Mouse (Mus musculus) liver, embryonic 14.5 days (tissue): ENCODE data around the gene Cxcr5. TPM values are rescaled to one million over a fixed set of nuclear protein-coding genes. Genes with fewer than 3 reads are reported as not detected.

ENCODE experiments used
- ATAC-seq: fragments of 200-750 bp; cut with Nextera tagmentation; 2 replicates; pipeline ENCODE4 v1.8.0; 2017; ENCODE audit warnings: moderate number of reproducible peaks, mild to moderate bottlenecking, moderate library complexity; ENCODE audit not compliant: insufficient read depth
- DNase-seq, 3 experiments: peaks; one replicate each; pipeline ENCODE4 v3.0.0-alpha.2; 2012 to 2013; ENCODE audit warnings: low read depth in 3 of 3, low spot score in 3 of 3
- H3K27ac ChIP-seq: fragments of 300-500 bp; sonication (generic); 2 replicates; pipeline ENCODE4 v1.5.1; 2014; ENCODE audit warnings: moderate library complexity, mild to moderate bottlenecking, control low read depth, inconsistent platforms
- H3K27me3 ChIP-seq: fragments of 300-500 bp; sonication (generic); 2 replicates; pipeline ENCODE4 v1.6.1; 2014; ENCODE audit warnings: mild to moderate bottlenecking, low read length, moderate library complexity; ENCODE audit not compliant: control insufficient read depth, insufficient read depth
- H3K36me3 ChIP-seq: fragments of 300-500 bp; sonication (generic); replicated peaks from 2 replicates; pipeline ENCODE4 v1.6.1; 2014; ENCODE audit warnings: low read depth; ENCODE audit not compliant: control insufficient read depth, insufficient read depth
- H3K4me1 ChIP-seq, 2 experiments: fragments of 200-500 bp in 1 of 2; fragments of 300-500 bp in 1 of 2; sonication (generic) in 1 of 2; replicated peaks; 2 replicates each; pipeline ENCODE4 v1.6.1; 2012 to 2014; ENCODE audit warnings: antibody characterized with exemption in 1 of 2, inconsistent platforms in 1 of 2, low read length in 1 of 2; ENCODE audit not compliant: control insufficient read depth in 2 of 2, insufficient read depth in 2 of 2
- H3K4me2 ChIP-seq: fragments of 300-500 bp; sonication (generic); 2 replicates; pipeline ENCODE4 v1.6.1; 2014; ENCODE audit warnings: low read depth, mild to moderate bottlenecking, control low read depth, moderate library complexity
- H3K4me3 ChIP-seq, 2 experiments: fragments of 200-500 bp in 1 of 2; fragments of 300-500 bp in 1 of 2; sonication (generic) in 1 of 2; 2 replicates each; pipeline ENCODE4 v1.5.1; 2012 to 2014; ENCODE audit warnings: low read depth in 2 of 2, low read length in 2 of 2, mild to moderate bottlenecking in 2 of 2, control low read depth in 1 of 2, inconsistent platforms in 1 of 2, moderate library complexity in 1 of 2; ENCODE audit not compliant: insufficient read depth in 1 of 2
- H3K9ac ChIP-seq: fragments of 300-500 bp; sonication (generic); replicated peaks from 2 replicates; pipeline ENCODE4 v1.6.1; 2014; ENCODE audit warnings: mild to moderate bottlenecking, control low read depth, moderate library complexity
- H3K9me3 ChIP-seq: fragments of 300-500 bp; sonication (generic); 2 replicates; pipeline ENCODE4 v1.6.1; 2016; ENCODE audit warnings: low read length, mixed read lengths; ENCODE audit not compliant: control insufficient read depth
- CTCF ChIP-seq: IDR thresholded peaks from 2 replicates; pipeline ENCODE4 v1.5.1; 2016; ENCODE audit warnings: antibody characterized with exemption, low read depth, control low read depth
- EP300 ChIP-seq: IDR thresholded peaks from 2 replicates; pipeline ENCODE4 v1.6.1; 2016; ENCODE audit warnings: antibody characterized with exemption, low read depth
- WGBS: fragments of 180-500 bp; shearing (Covaris S2); extraction: QIAGEN DNeasy Blood & Tissue Kit; methylation state at CpG from one replicate; pipeline ENCODE4 v1.1.7; 2014; ENCODE audit not compliant: insufficient replicate concordance; 5-methylcytosine and 5-hydroxymethylcytosine counted together
- polyA plus RNA-seq, 2 experiments: library from polyadenylated mRNA; depleted of rRNA in 1 of 2; stranded (reverse) in 1 of 2; unstranded in 1 of 2; fragments of >200 nt; fragmentation: Nextera tagmentation in 1 of 2; extraction: Ambion mirVana in 1 of 2; gene quantifications; 2 replicates each; pipeline versions ENCODE4 v1.2.1 to v1.2.3; 2012 to 2014

The Cxcr5 gene
- 0.03 TPM in 2 replicates for polyA plus RNA-seq (2012; rRNA removed)
- not detected in 2 replicates for polyA plus RNA-seq (2014; fragmentation: Nextera tagmentation; extraction: Ambion mirVana)

DNA sequence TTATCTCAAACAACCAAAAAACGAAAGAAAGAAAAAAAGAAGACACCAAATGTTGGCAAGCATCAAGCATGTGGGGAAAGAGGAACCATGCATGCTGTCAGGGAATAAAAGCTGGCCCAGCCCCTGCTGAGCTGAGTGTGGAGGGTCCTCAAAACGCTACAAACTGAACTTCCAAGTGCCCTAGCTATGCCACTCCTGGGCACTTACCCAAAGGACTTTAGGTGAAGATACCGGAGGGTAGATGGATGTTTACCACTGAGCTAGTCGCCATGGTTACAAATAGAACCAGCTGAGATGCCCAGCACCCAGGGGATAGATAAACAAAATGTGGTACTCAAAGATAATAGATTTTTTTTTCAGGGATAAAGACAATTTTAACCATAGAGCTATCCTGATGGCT lies at the start of gene Cxcr5:
Cxcr5 (minus strand) TSS at position 281 of the 400 bp plus-strand sequence.
- Histone ChIP-seq H3K36me3 (no peaks in the 10 kb centered on the region), H3K4me2 (peak within 1 kb of the TSS; percentile 27; the same call in 1 of the 2 replicates), H3K4me3 (no peak within 1 kb of the TSS), H3K27me3 (no peaks in the 10 kb centered on the region), H3K9me3 (no peaks in the 10 kb centered on the region), H3K9ac (peak within 1 kb of the TSS; percentile 4; the same call in 1 of the 2 replicates), H3K4me1 (peaks cover 25 to 37% of the 10 kb centered on the region in 2 experiments), H3K27ac (peak within 1 kb of the TSS; percentile 3)
- WGBS: 24% methylated on average over 4 of the region's 4 CpGs
- DNase-seq (peak; percentile 50 to 80 (median 58)), ATAC-seq (peak; percentile 70)
- TF ChIP-seq EP300: peak; percentile 91
- no peak for TF ChIP-seq CTCF

DNA sequence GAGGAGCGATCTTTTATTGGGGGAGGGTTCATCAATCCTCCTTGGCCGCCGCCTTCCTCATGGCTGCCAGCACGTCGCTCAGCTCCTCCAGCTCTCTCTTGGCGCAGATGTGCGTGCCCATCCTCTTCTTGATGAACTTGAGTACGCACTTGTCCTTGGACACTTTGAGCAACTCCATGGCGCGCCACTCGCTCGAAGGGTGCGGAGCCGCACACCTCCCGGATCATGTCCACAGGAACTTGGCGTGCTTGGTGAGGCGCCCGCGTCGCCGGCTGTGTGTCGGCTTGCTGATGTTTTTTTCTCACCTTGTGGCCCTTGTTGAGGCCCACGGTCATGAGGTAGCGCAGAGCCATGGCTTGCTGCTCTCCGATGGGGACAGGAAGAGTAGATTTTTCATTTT lies 48.7 kb upstream of the Cxcr5 start:
- Histone ChIP-seq H3K9ac (no peak overlapping the region), H3K9me3 (no peaks in the 10 kb centered on the region), H3K36me3 (peaks cover 73% of the 10 kb centered on the region), H3K27ac (no peak overlapping the region), H3K4me1 (peaks cover 0 to 5% of the 10 kb centered on the region in 2 experiments; a peak in 3 of 4 replicates), H3K4me2 (no peak overlapping the region), H3K27me3 (no peaks in the 10 kb centered on the region), H3K4me3 (no peak overlapping the region)
- 93% methylated on average over 25 of the region's 25 CpGs for WGBS
- no peak for TF ChIP-seq CTCF
- TF ChIP-seq EP300: no peak
- DNase-seq: no peak
- no peak for ATAC-seq

- Histone ChIP-seq H3K36me3 (peaks cover 44% of the 10 kb centered on the region), H3K4me2 (peak overlapping the region; percentile 79), H3K9ac (no peak overlapping the region), H3K4me3 (no peak overlapping the region), H3K27ac (no peak overlapping the region), H3K4me1 (peaks cover 7 to 11% of the 10 kb centered on the region in 2 experiments), H3K27me3 (no peaks in the 10 kb centered on the region), H3K9me3 (no peaks in the 10 kb centered on the region)
- TF ChIP-seq CTCF: no peak
- TF ChIP-seq EP300: no peak
- ATAC-seq (no peak), DNase-seq (no peak)
- 63% methylated on average over 4 of the region's 4 CpGs for WGBS
Observed at GRCm38 (mm10) chr9:44607306-44607705, 45.6 kb upstream of the Cxcr5 start.

GRCm38 (mm10) chr9:44606646-44607045 lies 45.0 kb upstream of the Cxcr5 start:
- Histone ChIP-seq H3K9me3 (no peaks in the 10 kb centered on the region), H3K4me3 (peak overlapping the region in 1 of 2 experiments; percentile 88; a peak in 2 of 4 replicates), H3K4me2 (peak overlapping the region; percentile 79), H3K4me1 (peaks cover 7 to 11% of the 10 kb centered on the region in 2 experiments), H3K27ac (no peak overlapping the region), H3K36me3 (peaks cover 42% of the 10 kb centered on the region), H3K9ac (no peak overlapping the region), H3K27me3 (no peaks in the 10 kb centered on the region)
- WGBS: 59% methylated on average over 4 of the region's 4 CpGs
- no peak for ATAC-seq
- DNase-seq: no peak
- TF ChIP-seq CTCF (no peak), EP300 (no peak)

DNA sequence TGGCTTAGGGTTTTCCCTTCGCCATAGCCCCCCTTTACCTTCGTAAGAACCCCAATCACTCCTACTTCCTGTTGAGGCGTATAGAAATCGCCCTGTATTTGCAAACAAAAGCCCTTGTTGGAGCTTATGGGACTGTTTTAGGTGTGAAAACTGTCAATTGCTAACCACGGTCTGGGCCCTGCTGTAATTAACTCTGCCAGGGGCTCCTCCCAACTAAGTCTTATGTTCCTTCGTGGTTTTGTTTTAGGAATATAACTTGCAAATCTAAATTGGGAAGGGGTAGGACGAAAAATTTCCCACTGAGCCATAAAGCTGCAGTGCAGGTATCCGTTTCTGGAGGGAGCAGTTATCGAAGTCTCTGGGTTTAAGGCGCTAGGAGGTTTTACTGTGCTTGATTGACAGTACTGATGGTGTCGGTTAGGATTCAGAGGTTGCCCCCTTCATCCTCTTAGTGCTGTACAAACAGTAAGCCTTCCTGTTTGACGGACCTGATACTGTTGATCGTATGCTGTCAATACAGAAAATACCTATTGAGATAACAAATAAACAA lies 44.0 kb upstream of the Cxcr5 start:
- peaks cover 7 to 11% of the 10 kb centered on the region in 2 experiments for H3K4me1 ChIP-seq
- peak overlapping the region; percentile 79 for H3K4me2 ChIP-seq
- H3K9me3 ChIP-seq: no peaks in the 10 kb centered on the region
- no peaks in the 10 kb centered on the region for H3K27me3 ChIP-seq
- WGBS: under 1% methylated on average over 13 of the region's 13 CpGs
- peaks cover 33% of the 10 kb centered on the region for H3K36me3 ChIP-seq
- peak overlapping the region; percentile 91 for H3K27ac ChIP-seq
- no peak for ATAC-seq
- H3K4me3 ChIP-seq: peak overlapping the region; percentile 88 to 96
- DNase-seq: peak in 2 of 3 experiments; percentile 19 to 44
- H3K9ac ChIP-seq: peak overlapping the region; percentile 100
- TF ChIP-seq CTCF (no peak), EP300 (no peak)
